Mouse (Mus musculus) inflammation-experienced regulatory T-cells, adult 16 weeks (primary cell): ENCODE measurements around the gene Rfpl4b. TPM values are rescaled to one million over a fixed set of nuclear protein-coding genes. Genes with fewer than 3 reads are reported as not detected.

Experiments used
- polyA plus RNA-seq: library from polyadenylated mRNA; unstranded; fragments of 100-300 nt; shearing (Covaris generic); gene quantifications from one replicate; pipeline ENCODE4 v1.2.1, GENCODE M21; 2017

Gene Rfpl4b
- not detected for polyA plus RNA-seq

GRCm38 (mm10) chr10:38821679-38822078, at the start of gene Rfpl4b:
Gene Rfpl4b (minus strand): TSS chr10:38821779.

Other genes with a start within 250 kb of the Rfpl4b start
- gene Lama4, start 143.7 kb upstream of the Rfpl4b start, polyA plus RNA-seq = not detected